Mouse (Mus musculus) liver, adult 2 months (tissue): ENCODE results near the gene Axl. TPM values are rescaled to one million over a fixed set of nuclear protein-coding genes. Genes with fewer than 3 reads are reported as not detected.
"Not testable (repeated sequence)": the region's sequence is repeated elsewhere in the genome, so short reads cannot be mapped to it uniquely, and the experiment has no call there.

Experiments
- DNase-seq: peaks from one replicate; pipeline ENCODE4 v3.0.0-alpha.2; 2011; ENCODE audit warnings: low read depth, low spot score; ENCODE audit errors: extremely low read depth
- H3K27ac ChIP-seq: fragments of 200-500 bp; replicated peaks from 2 replicates; pipeline ENCODE4 v1.5.1; 2012; ENCODE audit warnings: low read depth, mild to moderate bottlenecking, control low read depth, inconsistent platforms, low read length; ENCODE audit not compliant: insufficient read depth
- H3K27me3 ChIP-seq: fragments of 200-500 bp; 2 replicates; pipeline ENCODE4 v1.6.1; 2012; ENCODE audit warnings: mild to moderate bottlenecking, moderate library complexity, low read length, inconsistent platforms; ENCODE audit not compliant: control insufficient read depth, insufficient read depth
- H3K36me3 ChIP-seq: fragments of 200-500 bp; 2 replicates; pipeline ENCODE4 v1.6.1; 2012; ENCODE audit warnings: low read length, inconsistent platforms; ENCODE audit not compliant: control insufficient read depth, insufficient read depth
- H3K4me1 ChIP-seq: fragments of 200-500 bp; 2 replicates; pipeline ENCODE4 v1.6.1; 2011; ENCODE audit warnings: low read length; ENCODE audit not compliant: control insufficient read depth, insufficient read depth
- H3K4me3 ChIP-seq: fragments of 200-500 bp; 2 replicates; pipeline ENCODE4 v1.5.1; 2011; ENCODE audit warnings: low read depth, mild to moderate bottlenecking, control low read depth, low read length, moderate library complexity; ENCODE audit not compliant: insufficient read depth
- H3K79me2 ChIP-seq: fragments of 200-500 bp; 2 replicates; pipeline ENCODE4 v1.6.1; 2012; ENCODE audit warnings: inconsistent platforms, mild to moderate bottlenecking, low read length, moderate library complexity; ENCODE audit not compliant: control insufficient read depth, insufficient read depth
- H3K9ac ChIP-seq: fragments of 200-500 bp; 2 replicates; pipeline ENCODE4 v1.6.1; 2012; ENCODE audit warnings: low read depth, mild to moderate bottlenecking, control low read depth, inconsistent platforms, low read length
- CTCF ChIP-seq: fragments of 200-500 bp; IDR thresholded peaks from 2 replicates; pipeline ENCODE4 v1.5.1; 2011; ENCODE audit warnings: low read depth, low read length, control low read depth
- POLR2A ChIP-seq: fragments of 200-500 bp; IDR thresholded peaks from 2 replicates; pipeline ENCODE4 v1.6.1; 2011; ENCODE audit warnings: low read length, control low read depth; ENCODE audit not compliant: insufficient read depth; ENCODE audit errors: extremely low read depth
- WGBS: fragments of 180-500 bp; shearing (Covaris S2); methylation state at CpG from one replicate; pipeline ENCODE4 v1.1.7; 2018; 5-methylcytosine and 5-hydroxymethylcytosine counted together
- polyA plus RNA-seq: library from polyadenylated mRNA; depleted of rRNA; stranded (reverse); fragments of >200 nt; gene quantifications from 2 replicates; pipeline ENCODE4 v1.2.3, GENCODE M21; 2012
- total RNA-seq: library from RNA; depleted of rRNA; stranded (reverse); fragments of >200 nt; gene quantifications from 2 replicates; pipeline ENCODE4 v1.2.3, GENCODE M21; 2014

The Axl gene
- total and polyA plus RNA-seq, 2 experiments: 11.4 to 12.4 TPM

DNA sequence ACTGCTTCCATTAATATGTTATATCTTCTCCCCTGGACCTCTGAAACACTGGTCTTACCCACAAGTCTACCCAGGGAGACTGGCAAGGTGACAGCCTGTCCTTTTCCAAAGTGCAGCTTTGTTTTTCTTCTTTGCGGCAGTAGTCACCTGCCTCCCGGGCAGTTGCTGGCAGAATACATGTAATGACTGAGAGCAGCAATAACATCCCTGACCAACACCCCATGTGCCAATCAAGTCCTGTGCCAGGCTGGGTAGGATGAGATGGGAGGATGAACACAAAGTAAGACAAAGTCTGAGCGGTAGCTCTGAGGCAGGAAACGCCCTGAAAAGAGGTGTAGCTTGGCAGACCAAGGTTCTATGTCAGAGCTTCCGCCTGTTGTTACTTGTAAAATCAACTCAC, 60.7 kb downstream of the Axl start:
- WGBS: 73% methylated on average over 5 of the region's 5 CpGs
- H3K4me3 ChIP-seq: no peak overlapping the region
- H3K27me3 ChIP-seq: no peaks in the 10 kb centered on the region
- peaks cover 84% of the 10 kb centered on the region for H3K36me3 ChIP-seq
- H3K4me1 ChIP-seq: no peaks in the 10 kb centered on the region
- H3K79me2 ChIP-seq: no peaks in the 10 kb centered on the region
- TF ChIP-seq CTCF: no peak
- no peak for TF ChIP-seq POLR2A
- H3K9ac ChIP-seq: no peak overlapping the region
- DNase-seq: no peak
- H3K27ac ChIP-seq: no peak overlapping the region

DNA sequence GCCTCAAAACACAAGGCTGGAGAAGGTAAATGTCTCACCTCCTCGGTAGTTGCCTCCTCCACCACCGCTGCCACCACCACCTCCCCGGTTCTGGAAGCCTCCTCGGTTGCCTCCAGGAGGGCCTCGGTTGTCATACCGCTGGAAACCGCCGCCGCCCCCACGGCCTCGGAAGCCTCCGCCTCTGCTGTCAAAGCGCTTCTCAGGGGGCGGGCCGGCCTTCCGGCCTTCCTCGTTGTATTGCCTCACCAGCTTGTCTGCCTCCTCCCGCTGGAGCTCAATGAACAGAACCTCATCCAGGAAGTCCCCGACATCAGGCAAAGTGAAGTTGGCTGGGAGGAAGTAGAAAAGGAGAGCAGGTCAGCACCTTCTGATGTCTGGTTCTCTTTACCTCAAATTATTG, 62.6 kb downstream of the Axl start:
- WGBS: 82% methylated on average over 19 of the region's 19 CpGs
- no peak for DNase-seq
- no peaks in the 10 kb centered on the region for H3K4me1 ChIP-seq
- H3K79me2 ChIP-seq: no peaks in the 10 kb centered on the region
- H3K27me3 ChIP-seq: no peaks in the 10 kb centered on the region
- peaks cover 69% of the 10 kb centered on the region for H3K36me3 ChIP-seq
- no peak overlapping the region for H3K27ac ChIP-seq
- TF ChIP-seq CTCF (no peak), POLR2A (no peak)
- no peak overlapping the region for H3K4me3 ChIP-seq
- H3K9ac ChIP-seq: no peak overlapping the region

DNA sequence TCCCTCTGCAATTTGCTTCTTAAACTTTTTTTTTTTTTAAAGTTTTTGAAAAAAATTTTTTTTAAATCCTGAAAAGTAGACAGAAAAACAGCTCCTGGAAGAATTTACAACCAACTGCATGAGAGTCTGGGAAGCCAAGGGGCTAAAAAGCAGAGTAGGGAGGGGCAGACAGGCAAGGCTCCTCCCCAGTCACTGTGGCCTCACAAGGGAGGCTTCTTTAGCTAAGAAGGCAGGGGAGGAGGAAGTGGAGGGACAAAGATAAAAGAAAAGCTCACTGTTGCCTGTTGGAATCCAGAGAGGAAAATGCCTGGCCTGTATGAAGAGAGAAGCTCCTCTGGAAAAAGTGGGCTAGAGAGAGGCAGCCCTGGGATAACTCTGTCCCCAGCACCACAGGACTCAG, 66.7 kb downstream of the Axl start:
- H3K79me2 ChIP-seq, H3K27me3 ChIP-seq, H3K27ac ChIP-seq, H3K4me3 ChIP-seq, DNase-seq, H3K4me1 ChIP-seq, H3K9ac ChIP-seq: not testable (repeated sequence)
- H3K36me3 ChIP-seq: peaks cover 39% of the 10 kb centered on the region

DNA sequence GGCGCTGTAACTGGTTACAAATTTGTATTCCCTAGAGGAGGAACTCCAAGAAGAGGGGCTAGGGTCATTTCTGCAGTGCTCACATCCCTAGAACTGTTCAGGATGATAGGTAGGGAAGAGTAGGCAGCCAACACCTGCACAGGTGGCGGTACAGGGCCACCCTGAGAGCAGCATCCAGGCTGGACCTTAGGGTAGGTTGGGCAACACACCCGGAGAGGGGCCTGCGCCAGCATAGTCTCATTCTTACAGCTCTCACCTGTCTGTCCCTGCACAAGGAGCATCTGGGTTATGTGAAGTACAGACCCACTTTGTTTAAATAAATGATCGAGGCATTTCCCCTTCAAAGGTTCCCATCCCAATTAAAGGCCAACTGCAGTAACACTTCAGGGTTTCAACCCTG, 67.7 kb downstream of the Axl start:
- 87% methylated on average over 5 of the region's 5 CpGs for WGBS
- H3K27ac ChIP-seq: no peak overlapping the region
- H3K9ac ChIP-seq: no peak overlapping the region
- H3K27me3 ChIP-seq: no peaks in the 10 kb centered on the region
- DNase-seq: no peak
- H3K36me3 ChIP-seq: peaks cover 30% of the 10 kb centered on the region
- no peaks in the 10 kb centered on the region for H3K79me2 ChIP-seq
- H3K4me3 ChIP-seq: no peak overlapping the region
- peaks cover 7% of the 10 kb centered on the region for H3K4me1 ChIP-seq
- no peak for TF ChIP-seq POLR2A

DNA sequence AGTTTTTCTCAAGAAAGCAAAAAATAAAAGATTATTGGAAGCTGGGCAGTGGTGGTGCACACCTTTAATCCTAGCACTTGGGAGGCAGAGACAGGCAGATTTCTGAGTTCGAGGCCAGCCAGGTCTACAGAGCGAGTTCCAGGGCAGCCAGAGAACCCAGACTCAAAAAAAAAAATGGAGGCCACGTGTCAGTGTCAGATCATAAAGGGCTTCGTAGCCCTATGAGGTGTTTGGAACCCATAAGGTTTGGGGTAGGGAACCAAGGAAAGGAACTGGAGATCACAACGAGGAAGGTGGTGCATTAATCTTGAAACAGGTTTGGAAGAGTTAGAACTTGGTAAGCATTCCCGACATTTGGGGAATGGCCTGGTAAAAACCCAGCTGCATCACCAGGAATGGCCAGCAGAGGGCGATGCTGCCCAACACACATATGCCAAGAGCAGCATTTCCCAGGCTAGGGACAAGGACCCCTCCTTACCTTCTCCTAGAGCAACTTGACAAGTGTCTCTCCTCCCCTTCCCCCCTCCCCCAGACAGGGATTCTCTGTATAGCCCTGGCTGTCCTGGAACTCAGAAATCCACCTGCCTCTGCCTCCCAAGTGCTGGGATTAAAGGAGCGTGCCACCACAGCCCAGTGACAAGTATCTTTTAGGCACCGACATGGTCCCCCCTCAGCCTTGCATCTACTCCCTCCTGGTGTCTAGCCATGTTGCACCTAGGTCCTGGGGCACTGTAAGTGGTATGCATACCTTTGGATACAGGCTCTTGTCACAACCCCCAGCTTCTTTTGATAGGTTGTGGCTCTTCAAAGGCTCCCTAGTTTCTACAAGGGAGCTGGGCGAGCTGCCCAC, 68.5 kb downstream of the Axl start:
- TF ChIP-seq CTCF: peak; percentile 98
- TF ChIP-seq POLR2A: no peak
- DNase-seq: peak; percentile 51
- 57% methylated on average over 10 of the region's 10 CpGs for WGBS
- no peaks in the 10 kb centered on the region for H3K27me3 ChIP-seq
- H3K9ac ChIP-seq: no peak overlapping the region
- no peak overlapping the region for H3K27ac ChIP-seq
- peaks cover 7% of the 10 kb centered on the region for H3K4me1 ChIP-seq
- no peak overlapping the region for H3K4me3 ChIP-seq
- H3K36me3 ChIP-seq: peaks cover 26% of the 10 kb centered on the region
- no peaks in the 10 kb centered on the region for H3K79me2 ChIP-seq

DNA sequence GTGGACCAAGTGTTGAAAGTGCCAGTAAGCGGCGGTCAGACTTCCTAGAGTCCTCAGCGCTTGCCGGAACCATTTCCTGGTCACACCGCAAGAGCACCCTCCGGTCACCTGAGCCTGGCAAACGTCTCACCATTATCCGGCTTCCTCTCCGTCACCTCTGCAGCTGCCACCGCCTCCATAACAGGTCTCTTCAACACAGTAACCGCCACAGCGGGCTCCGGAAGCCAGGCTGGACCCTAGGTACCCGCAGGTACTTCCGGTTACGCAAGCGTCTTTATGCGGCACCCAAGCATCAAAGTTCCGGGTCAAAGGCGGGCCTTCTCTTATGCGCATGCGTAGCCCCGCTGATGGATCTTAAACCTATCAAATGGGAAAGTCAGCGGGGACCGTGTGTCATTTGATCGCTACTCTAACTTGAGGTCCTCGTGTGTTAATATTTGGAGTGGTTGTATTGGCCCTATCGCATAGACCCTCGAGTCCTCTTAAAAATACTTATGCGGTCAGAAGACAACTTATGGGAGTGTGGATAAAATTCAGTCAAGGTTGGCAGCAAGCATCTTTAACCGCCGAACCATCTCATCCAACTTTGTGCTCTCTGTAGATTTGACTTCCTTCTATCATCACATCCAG, 69.6 kb downstream of the Axl start, which contains the start of gene Ccdc97:
Gene Ccdc97, minus strand, starts transcription at position 301 of the 630 bp plus-strand sequence.
- 3% methylated on average over 32 of the region's 32 CpGs for WGBS
- TF ChIP-seq POLR2A: peak; percentile 62; the same call in 1 of the 2 replicates
- no peak for TF ChIP-seq CTCF
- H3K4me1 ChIP-seq: peaks cover 7% of the 10 kb centered on the region
- H3K9ac ChIP-seq: peak within 1 kb of the TSS; percentile 95
- H3K27ac ChIP-seq: peak within 1 kb of the TSS; percentile 92
- H3K4me3 ChIP-seq: peak within 1 kb of the TSS; percentile 96
- H3K27me3 ChIP-seq: no peaks in the 10 kb centered on the region
- no peaks in the 10 kb centered on the region for H3K79me2 ChIP-seq
- H3K36me3 ChIP-seq: peaks cover 17% of the 10 kb centered on the region
- peak; percentile 90 for DNase-seq
